Mouse (Mus musculus) stomach, embryonic 16.5 days (tissue): ENCODE data around the gene Xxylt1. TPM values are rescaled to one million over a fixed set of nuclear protein-coding genes. Genes with fewer than 3 reads are reported as not detected.

Source experiments
- ATAC-seq: fragments of 200-750 bp; cut with Nextera tagmentation; 2 replicates; pipeline ENCODE4 v1.8.0; 2017; ENCODE audit warnings: moderate number of reproducible peaks, moderate TSS enrichment; ENCODE audit not compliant: insufficient read depth, low FRiP score
- H3K27ac ChIP-seq: fragments of 300-500 bp; sonication (generic); 2 replicates; pipeline ENCODE4 v1.5.1; 2014; ENCODE audit warnings: low read length
- H3K27me3 ChIP-seq: fragments of 300-500 bp; sonication (generic); 2 replicates; pipeline ENCODE4 v1.6.1; 2014; ENCODE audit warnings: low read length, control low read depth, mixed read lengths; ENCODE audit not compliant: control insufficient read depth, insufficient read depth
- H3K36me3 ChIP-seq: fragments of 300-500 bp; sonication (generic); 2 replicates; pipeline ENCODE4 v1.6.1; 2014; ENCODE audit warnings: low read length; ENCODE audit not compliant: control insufficient read depth, insufficient read depth
- H3K4me1 ChIP-seq: fragments of 300-500 bp; sonication (generic); 2 replicates; pipeline ENCODE4 v1.6.1; 2014; ENCODE audit warnings: low read length, control low read depth, mixed read lengths; ENCODE audit not compliant: control insufficient read depth, insufficient read depth
- H3K4me2 ChIP-seq: fragments of 300-500 bp; sonication (generic); 2 replicates; pipeline ENCODE4 v1.6.1; 2014; ENCODE audit warnings: low read depth, low read length, mixed read lengths
- H3K4me3 ChIP-seq: fragments of 300-500 bp; sonication (generic); replicated peaks from 2 replicates; pipeline ENCODE4 v1.5.1; 2014; ENCODE audit warnings: mild to moderate bottlenecking, low read length
- H3K9ac ChIP-seq: fragments of 300-500 bp; sonication (generic); 2 replicates; pipeline ENCODE4 v1.6.1; 2014; ENCODE audit warnings: low read length
- H3K9me3 ChIP-seq: fragments of 300-500 bp; sonication (generic); replicated peaks from 2 replicates; pipeline ENCODE4 v1.6.1; 2016; ENCODE audit warnings: low read length, control low read depth; ENCODE audit not compliant: control insufficient read depth
- WGBS: fragments of 180-500 bp; shearing (Covaris S2); extraction: QIAGEN DNeasy Blood & Tissue Kit; methylation state at CpG from one replicate; pipeline ENCODE4 v1.1.7; 2014; 5-methylcytosine and 5-hydroxymethylcytosine counted together
- polyA plus RNA-seq: library from polyadenylated mRNA; unstranded; fragments of >200 nt; fragmentation: Nextera tagmentation; extraction: Ambion mirVana; gene quantifications from 2 replicates; pipeline ENCODE4 v1.2.1, GENCODE M21; 2015

Xxylt1 gene
- polyA plus RNA-seq, 1 experiment from 2014 or later: 5.5 TPM

- Histone ChIP-seq H3K9me3 (no peaks in the 10 kb centered on the region), H3K27me3 (no peaks in the 10 kb centered on the region), H3K4me3 (no peak overlapping the region), H3K36me3 (no peaks in the 10 kb centered on the region), H3K27ac (no peak overlapping the region), H3K4me2 (peak overlapping the region; percentile 97), H3K4me1 (0 out of 2 replicates have a peak, but pooled peaks cover 6% of the 10 kb centered on the region), H3K9ac (no peak overlapping the region)
- WGBS: 72% methylated on average over 6 of the region's 6 CpGs
- ATAC-seq: no peak
These were observed 659 bp upstream of the Xxylt1 start for GRCm38 (mm10) chr16:31081891-31082290.

GRCm38 (mm10) chr16:31080573-31081051 lies 620 bp downstream of the Xxylt1 start:
- 0 out of 2 replicates have a peak, but pooled peaks cover 6% of the 10 kb centered on the region for H3K4me1 ChIP-seq
- H3K4me2 ChIP-seq: peak overlapping the region; percentile 97
- H3K27me3 ChIP-seq: no peaks in the 10 kb centered on the region
- H3K27ac ChIP-seq: peak overlapping the region; percentile 92
- WGBS: under 1% methylated on average over 36 of the region's 36 CpGs
- H3K4me3 ChIP-seq: peak overlapping the region; percentile 77
- peak overlapping the region; percentile 86 for H3K9ac ChIP-seq
- no peaks in the 10 kb centered on the region for H3K9me3 ChIP-seq
- ATAC-seq: peak; percentile 72
- no peaks in the 10 kb centered on the region for H3K36me3 ChIP-seq

GRCm38 (mm10) chr16:31077396-31077795 lies 3.8 kb downstream of the Xxylt1 start:
- H3K36me3 ChIP-seq: no peaks in the 10 kb centered on the region

GRCm38 (mm10) chr16:31076436-31076835 lies 4.8 kb downstream of the Xxylt1 start:
- no peak overlapping the region for H3K27ac ChIP-seq
- H3K27me3 ChIP-seq: no peaks in the 10 kb centered on the region
- 0 out of 2 replicates have a peak, but pooled peaks cover 3% of the 10 kb centered on the region for H3K4me1 ChIP-seq
- no peaks in the 10 kb centered on the region for H3K9me3 ChIP-seq
- H3K9ac ChIP-seq: no peak overlapping the region
- no peaks in the 10 kb centered on the region for H3K36me3 ChIP-seq
- 84% methylated on average over 8 of the region's 8 CpGs for WGBS
- H3K4me2 ChIP-seq: no peak overlapping the region
- ATAC-seq: no peak
- no peak overlapping the region for H3K4me3 ChIP-seq

More at GRCm38 (mm10) chr16:31077396-31077795, 3.8 kb downstream of the Xxylt1 start:
- Histone ChIP-seq H3K27me3 (no peaks in the 10 kb centered on the region), H3K4me2 (no peak overlapping the region), H3K9me3 (no peaks in the 10 kb centered on the region), H3K4me3 (no peak overlapping the region), H3K4me1 (0 out of 2 replicates have a peak, but pooled peaks cover 6% of the 10 kb centered on the region), H3K9ac (no peak overlapping the region), H3K27ac (no peak overlapping the region)
- ATAC-seq: no peak
- WGBS: 92% methylated on average over 5 of the region's 5 CpGs

- no peak overlapping the region for H3K4me2 ChIP-seq
- H3K27me3 ChIP-seq: no peaks in the 10 kb centered on the region
- no peaks in the 10 kb centered on the region for H3K4me1 ChIP-seq
- no peak overlapping the region for H3K9ac ChIP-seq
- no peaks in the 10 kb centered on the region for H3K36me3 ChIP-seq
- no peaks in the 10 kb centered on the region for H3K9me3 ChIP-seq
- no peak overlapping the region for H3K4me3 ChIP-seq
- no peak overlapping the region for H3K27ac ChIP-seq
- no peak for ATAC-seq
- 76% methylated on average over 3 of the region's 3 CpGs for WGBS
These were observed 6.8 kb downstream of the Xxylt1 start for GRCm38 (mm10) chr16:31074324-31074908.

DNA sequence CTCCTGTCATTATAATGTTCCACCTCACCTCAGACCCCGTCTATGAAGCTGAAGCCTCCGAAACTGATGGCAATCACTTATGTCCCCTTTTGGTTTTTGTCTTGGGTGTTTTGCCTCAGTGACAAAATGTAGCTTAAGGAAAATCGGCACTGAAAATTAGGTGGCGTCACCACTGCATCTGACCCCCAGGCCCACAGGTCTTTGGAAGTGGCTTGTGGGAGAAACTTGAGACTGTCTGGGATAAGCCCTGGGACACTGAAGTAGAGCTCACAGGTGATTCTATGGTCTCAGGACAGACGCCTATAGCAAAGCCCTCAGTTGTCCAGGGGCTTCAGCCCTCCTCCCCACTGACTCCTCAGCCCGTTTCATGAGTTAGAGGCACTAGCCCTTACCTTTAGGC lies 9.5 kb downstream of the Xxylt1 start:
- no peaks in the 10 kb centered on the region for H3K27me3 ChIP-seq
- H3K9me3 ChIP-seq: no peaks in the 10 kb centered on the region
- no peak overlapping the region for H3K4me2 ChIP-seq
- H3K4me3 ChIP-seq: no peak overlapping the region
- H3K36me3 ChIP-seq: no peaks in the 10 kb centered on the region
- H3K9ac ChIP-seq: no peak overlapping the region
- 0 out of 2 replicates have a peak, but pooled peaks cover 3% of the 10 kb centered on the region for H3K4me1 ChIP-seq
- ATAC-seq: no peak
- no peak overlapping the region for H3K27ac ChIP-seq
- WGBS: 94% methylated on average over 6 of the region's 6 CpGs

GRCm38 (mm10) chr16:31070358-31071133 lies 10.7 kb downstream of the Xxylt1 start:
- Histone ChIP-seq H3K9me3 (no peaks in the 10 kb centered on the region), H3K9ac (peak overlapping the region; percentile 65), H3K36me3 (no peaks in the 10 kb centered on the region), H3K27ac (no peak overlapping the region), H3K4me3 (no peak overlapping the region), H3K27me3 (no peaks in the 10 kb centered on the region), H3K4me2 (peak overlapping the region; percentile 49), H3K4me1 (0 out of 2 replicates have a peak, but pooled peaks cover 5% of the 10 kb centered on the region)
- peak; percentile 73 for ATAC-seq
- 13% methylated on average over 21 of the region's 21 CpGs for WGBS

- Histone ChIP-seq H3K9me3 (no peaks in the 10 kb centered on the region), H3K27me3 (no peaks in the 10 kb centered on the region), H3K27ac (no peak overlapping the region), H3K9ac (no peak overlapping the region), H3K36me3 (no peaks in the 10 kb centered on the region), H3K4me1 (0 out of 2 replicates have a peak, but pooled peaks cover 5% of the 10 kb centered on the region), H3K4me3 (no peak overlapping the region), H3K4me2 (no peak overlapping the region)
- ATAC-seq: no peak
- WGBS: 80% methylated on average over 14 of the region's 14 CpGs
These were observed 11.7 kb downstream of the Xxylt1 start for GRCm38 (mm10) chr16:31069211-31070166.
